Mouse (Mus musculus): ENCODE data around the gene Pvalb. TPM values are rescaled to one million over a fixed set of nuclear protein-coding genes. Genes with fewer than 3 reads are reported as not detected.

Gene Pvalb
- polyA plus RNA-seq, 1 experiment = 0.06 TPM

- peaks cover 4% of the 10 kb centered on the region for H3K27me3 ChIP-seq (ENCODE audit: control insufficient read depth, insufficient read depth, insufficient read length)
These were observed 5.2 kb upstream of the Pvalb start for GRCm38 (mm10) chr15:78211367-78211766.

GRCm38 (mm10) chr15:78210203-78210602 lies 4.0 kb upstream of the Pvalb start:
- H3K27me3 ChIP-seq (ENCODE audit: control insufficient read depth, insufficient read depth, insufficient read length) = peaks cover 4% of the 10 kb centered on the region
- no peaks in the 10 kb centered on the region for H3K36me3 ChIP-seq (ENCODE audit: control insufficient read depth, insufficient read depth)
- H3K79me2 ChIP-seq (ENCODE audit: control insufficient read depth, insufficient read depth) = no peaks in the 10 kb centered on the region
- H3ac ChIP-seq (ENCODE audit: control insufficient read depth, insufficient read length, low read depth) = no peak overlapping the region
- TF ChIP-seq FOSL1 (IDR thresholded peaks at IDR 0.05; ENCODE audit: insufficient read depth, low read length, poor library complexity, severe bottlenecking) (no peak), CTCF (IDR thresholded peaks at IDR 0.05; ENCODE audit: control insufficient read depth, insufficient read depth, insufficient read length) (no peak), MYOG (IDR thresholded peaks at IDR 0.05; ENCODE audit: control insufficient read depth, extremely low read depth, insufficient read length) (no peak), CEBPB (IDR thresholded peaks at IDR 0.05; ENCODE audit: low read depth) (no peak), USF1 (IDR thresholded peaks at IDR 0.05; ENCODE audit: low read depth) (no peak), MAX (IDR thresholded peaks at IDR 0.05) (no peak), MYOD1 (IDR thresholded peaks at IDR 0.05; ENCODE audit: control insufficient read depth, insufficient read length, low read depth) (no peak)
- no peak overlapping the region for H3K4me3 ChIP-seq (ENCODE audit: insufficient read depth, poor library complexity, severe bottlenecking)
- H3K79me3 ChIP-seq (ENCODE audit: low read depth) = no peaks in the 10 kb centered on the region

More at GRCm38 (mm10) chr15:78211367-78211766, 5.2 kb upstream of the Pvalb start:
- Histone ChIP-seq H3K4me3 (ENCODE audit: insufficient read depth, poor library complexity, severe bottlenecking) (no peak overlapping the region), H3K79me3 (ENCODE audit: low read depth) (no peaks in the 10 kb centered on the region), H3K79me2 (ENCODE audit: control insufficient read depth, insufficient read depth) (no peaks in the 10 kb centered on the region), H3K36me3 (ENCODE audit: control insufficient read depth, insufficient read depth) (no peaks in the 10 kb centered on the region), H3ac (ENCODE audit: control insufficient read depth, insufficient read length, low read depth) (no peak overlapping the region)
- TF ChIP-seq MYOD1 (IDR thresholded peaks at IDR 0.05; ENCODE audit: control insufficient read depth, insufficient read length, low read depth) = no peak
- TF ChIP-seq MYOG (IDR thresholded peaks at IDR 0.05; ENCODE audit: control insufficient read depth, extremely low read depth, insufficient read length) = no peak
- no peak for TF ChIP-seq CEBPB (IDR thresholded peaks at IDR 0.05; ENCODE audit: low read depth)
- TF ChIP-seq USF1 (IDR thresholded peaks at IDR 0.05; ENCODE audit: low read depth) = no peak
- TF ChIP-seq FOSL1 (IDR thresholded peaks at IDR 0.05; ENCODE audit: insufficient read depth, low read length, poor library complexity, severe bottlenecking) = no peak
- TF ChIP-seq CTCF (IDR thresholded peaks at IDR 0.05; ENCODE audit: control insufficient read depth, insufficient read depth, insufficient read length) = no peak
- TF ChIP-seq MAX (IDR thresholded peaks at IDR 0.05) = no peak

- Histone ChIP-seq H3ac (ENCODE audit: control insufficient read depth, insufficient read length, low read depth) (no peak overlapping the region), H3K79me3 (ENCODE audit: low read depth) (no peaks in the 10 kb centered on the region), H3K4me3 (ENCODE audit: insufficient read depth, poor library complexity, severe bottlenecking) (no peak overlapping the region), H3K36me3 (ENCODE audit: control insufficient read depth, insufficient read depth) (no peaks in the 10 kb centered on the region), H3K79me2 (ENCODE audit: control insufficient read depth, insufficient read depth) (no peaks in the 10 kb centered on the region), H3K27me3 (ENCODE audit: control insufficient read depth, insufficient read depth, insufficient read length) (peaks cover 43% of the 10 kb centered on the region)
- TF ChIP-seq MYOG (IDR thresholded peaks at IDR 0.05; ENCODE audit: control insufficient read depth, extremely low read depth, insufficient read length) = no peak
- peak; percentile 60 for TF ChIP-seq MYOD1 (IDR thresholded peaks at IDR 0.05; ENCODE audit: control insufficient read depth, insufficient read length, low read depth)
- peak; percentile 72 for TF ChIP-seq CTCF (IDR thresholded peaks at IDR 0.05; ENCODE audit: control insufficient read depth, insufficient read depth, insufficient read length)
These were observed 1.0 kb downstream of the Pvalb start for GRCm38 (mm10) chr15:78205192-78205591.

- Histone ChIP-seq H3K4me3 (ENCODE audit: insufficient read depth, poor library complexity, severe bottlenecking) (no peak overlapping the region), H3ac (ENCODE audit: control insufficient read depth, insufficient read length, low read depth) (no peak overlapping the region), H3K27me3 (ENCODE audit: control insufficient read depth, insufficient read depth, insufficient read length) (peaks cover 53% of the 10 kb centered on the region), H3K79me3 (ENCODE audit: low read depth) (no peaks in the 10 kb centered on the region), H3K36me3 (ENCODE audit: control insufficient read depth, insufficient read depth) (no peaks in the 10 kb centered on the region), H3K79me2 (ENCODE audit: control insufficient read depth, insufficient read depth) (no peaks in the 10 kb centered on the region)
- no peak for TF ChIP-seq FOSL1 (IDR thresholded peaks at IDR 0.05; ENCODE audit: insufficient read depth, low read length, poor library complexity, severe bottlenecking)
- TF ChIP-seq USF1 (IDR thresholded peaks at IDR 0.05; ENCODE audit: low read depth) = no peak
- no peak for TF ChIP-seq MAX (IDR thresholded peaks at IDR 0.05)
- no peak for TF ChIP-seq CTCF (IDR thresholded peaks at IDR 0.05; ENCODE audit: control insufficient read depth, insufficient read depth, insufficient read length)
- TF ChIP-seq MYOG (IDR thresholded peaks at IDR 0.05; ENCODE audit: control insufficient read depth, extremely low read depth, insufficient read length) = no peak
- TF ChIP-seq MYOD1 (IDR thresholded peaks at IDR 0.05; ENCODE audit: control insufficient read depth, insufficient read length, low read depth) = no peak
- no peak for TF ChIP-seq CEBPB (IDR thresholded peaks at IDR 0.05; ENCODE audit: low read depth)
These were observed 1.9 kb downstream of the Pvalb start for GRCm38 (mm10) chr15:78204053-78204847.

- Histone ChIP-seq H3K36me3 (ENCODE audit: control insufficient read depth, insufficient read depth) (no peaks in the 10 kb centered on the region), H3K4me3 (ENCODE audit: insufficient read depth, poor library complexity, severe bottlenecking) (no peak overlapping the region), H3K27me3 (ENCODE audit: control insufficient read depth, insufficient read depth, insufficient read length) (peaks cover 95% of the 10 kb centered on the region), H3ac (ENCODE audit: control insufficient read depth, insufficient read length, low read depth) (no peak overlapping the region), H3K79me3 (ENCODE audit: low read depth) (no peaks in the 10 kb centered on the region), H3K79me2 (ENCODE audit: control insufficient read depth, insufficient read depth) (no peaks in the 10 kb centered on the region)
- TF ChIP-seq MYOG (IDR thresholded peaks at IDR 0.05; ENCODE audit: control insufficient read depth, extremely low read depth, insufficient read length) (no peak), MYOD1 (IDR thresholded peaks at IDR 0.05; ENCODE audit: control insufficient read depth, insufficient read length, low read depth) (no peak), FOSL1 (IDR thresholded peaks at IDR 0.05; ENCODE audit: insufficient read depth, low read length, poor library complexity, severe bottlenecking) (no peak), CEBPB (IDR thresholded peaks at IDR 0.05; ENCODE audit: low read depth) (no peak), MAX (IDR thresholded peaks at IDR 0.05) (no peak), CTCF (IDR thresholded peaks at IDR 0.05; ENCODE audit: control insufficient read depth, insufficient read depth, insufficient read length) (no peak)
These were observed 10.9 kb downstream of the Pvalb start for GRCm38 (mm10) chr15:78195096-78195880.

Measured in C2C12 (cell line).